Mouse (Mus musculus): ENCODE results near the gene Wfdc1. TPM values are rescaled to one million over a fixed set of nuclear protein-coding genes. Genes with fewer than 3 reads are reported as not detected.

Wfdc1 gene
- total and polyA plus RNA-seq, 2 experiments from 2014 or later: 22.4 to 55.0 TPM

DNA sequence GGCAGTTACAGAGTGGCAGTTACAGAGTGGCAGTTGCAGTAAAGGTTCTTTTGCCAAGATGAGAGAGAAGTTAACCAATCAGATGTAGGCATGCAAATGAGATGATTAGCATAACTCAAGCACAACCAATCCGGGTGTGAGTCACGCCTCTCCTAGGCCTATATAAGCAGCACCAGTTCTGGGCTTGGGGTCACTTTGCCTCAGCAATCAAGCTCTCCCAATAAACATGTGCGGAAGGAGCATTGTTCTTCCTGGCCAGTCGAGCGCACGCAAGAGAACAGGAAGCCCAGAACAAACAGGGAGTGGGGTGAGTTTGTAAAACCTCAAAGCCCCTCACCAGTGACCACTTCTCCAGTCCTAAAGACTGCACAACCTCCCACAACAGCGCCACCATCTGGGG is 19.3 kb upstream of the Wfdc1 start:
- WGBS: 82% methylated on average over 7 of the region's 7 CpGs

DNA sequence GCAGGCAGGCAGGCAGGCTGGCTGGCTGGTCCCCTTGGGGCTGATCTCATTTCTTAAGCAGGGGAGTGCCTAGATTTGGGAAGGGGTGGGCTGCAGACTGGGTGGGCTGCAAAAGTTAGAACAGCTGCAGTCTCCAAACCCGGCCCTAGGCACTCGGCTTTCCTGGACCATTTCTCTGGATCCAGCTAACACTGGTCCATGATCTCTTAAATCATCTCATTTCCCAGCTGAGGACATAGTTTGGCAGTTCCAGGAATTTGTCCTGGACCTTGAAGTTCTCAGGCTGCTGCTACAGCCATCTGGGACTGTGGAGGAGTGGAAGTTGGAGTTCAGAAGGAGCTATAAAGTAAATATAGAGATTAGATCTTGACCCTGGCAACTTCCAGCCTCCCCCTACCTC is 14.8 kb upstream of the Wfdc1 start:
- H3K4me3 ChIP-seq (ENCODE audit: low read depth, low read length): no peak overlapping the region
- DNase-seq (ENCODE audit: low spot score): no peak
- 57% methylated on average over 2 of the region's 2 CpGs for WGBS

More for the DNA sequence above, 19.3 kb upstream of the Wfdc1 start:
- DNase-seq (ENCODE audit: low spot score) (no peak), ATAC-seq (ENCODE audit: insufficient read depth, low read depth) (no peak)
- no peaks in the 10 kb centered on the region for H3K36me3 ChIP-seq (replicated peaks; ENCODE audit: control insufficient read depth, insufficient read depth, low read length)
- H3K27me3 ChIP-seq (ENCODE audit: control insufficient read depth, insufficient read depth, low read length): no peaks in the 10 kb centered on the region
- H3K9me3 ChIP-seq (replicated peaks; ENCODE audit: control insufficient read depth, low read length): no peaks in the 10 kb centered on the region
- no peak overlapping the region for H3K27ac ChIP-seq (ENCODE audit: low read depth)
- H3K9ac ChIP-seq (replicated peaks; ENCODE audit: low read depth, low read length): no peak overlapping the region
- no peak overlapping the region for H3K4me2 ChIP-seq (ENCODE audit: low read depth, low read length)
- H3K4me3 ChIP-seq (ENCODE audit: low read depth, low read length): no peak overlapping the region
- H3K4me1 ChIP-seq (ENCODE audit: control insufficient read depth, insufficient read depth): no peaks in the 10 kb centered on the region
- TF ChIP-seq EP300 (IDR thresholded peaks at IDR 0.05; ENCODE audit: low read depth) (no peak), CTCF (IDR thresholded peaks at IDR 0.05; ENCODE audit: low read depth) (no peak)

DNA sequence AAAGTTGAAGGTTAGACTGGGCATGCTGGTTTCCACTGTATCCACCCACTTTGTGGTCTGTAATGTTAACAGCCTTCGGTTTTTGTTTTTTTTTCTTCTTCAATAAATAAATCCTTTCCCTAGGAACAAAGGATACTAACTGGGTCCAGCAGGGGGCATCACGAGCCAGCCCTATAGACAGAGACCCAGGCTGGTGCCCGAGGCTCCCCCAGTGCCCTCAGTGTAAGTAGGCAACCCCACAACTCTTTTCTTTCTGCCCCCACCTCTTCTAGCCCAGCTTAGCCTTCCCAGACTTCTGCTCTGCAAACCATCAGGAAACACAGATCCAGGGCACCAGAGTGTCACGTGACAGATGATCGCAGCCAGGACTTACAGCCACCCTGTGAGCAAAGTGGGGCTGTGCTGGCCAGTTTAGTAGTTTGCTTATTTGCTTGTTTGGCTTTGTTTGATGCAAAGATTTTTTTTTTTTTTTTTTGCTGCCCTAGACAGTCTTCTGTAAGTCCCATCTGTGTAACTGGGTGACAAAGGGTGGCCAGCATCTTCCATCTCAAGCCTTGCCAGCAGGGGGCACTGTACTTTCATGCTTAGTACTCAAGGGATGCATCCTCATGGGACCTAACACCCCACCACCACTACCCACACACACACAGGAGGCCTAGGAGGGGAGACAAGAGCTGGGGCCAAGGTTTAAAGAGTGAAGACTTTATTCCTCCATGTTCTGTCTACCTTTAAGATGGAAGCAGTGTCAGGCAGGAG is 9.3 kb upstream of the Wfdc1 start:
- Histone ChIP-seq H3K27ac (ENCODE audit: low read depth) (no peak overlapping the region), H3K4me1 (ENCODE audit: control insufficient read depth, insufficient read depth) (peaks cover 11% of the 10 kb centered on the region; the same call in 1 of the 2 replicates), H3K9ac (replicated peaks; ENCODE audit: low read depth, low read length) (no peak overlapping the region), H3K4me3 (ENCODE audit: low read depth, low read length) (no peak overlapping the region), H3K9me3 (replicated peaks; ENCODE audit: control insufficient read depth, low read length) (no peaks in the 10 kb centered on the region), H3K4me2 (ENCODE audit: low read depth, low read length) (no peak overlapping the region), H3K36me3 (replicated peaks; ENCODE audit: control insufficient read depth, insufficient read depth, low read length) (no peaks in the 10 kb centered on the region), H3K27me3 (ENCODE audit: control insufficient read depth, insufficient read depth, low read length) (no peaks in the 10 kb centered on the region)
- WGBS: 34% methylated on average over 5 of the region's 5 CpGs
- peak; percentile 64 for TF ChIP-seq CTCF (IDR thresholded peaks at IDR 0.05; ENCODE audit: low read depth)
- no peak for TF ChIP-seq EP300 (IDR thresholded peaks at IDR 0.05; ENCODE audit: low read depth)
- ATAC-seq (ENCODE audit: insufficient read depth, low read depth) (peak; percentile 52; the same call in 1 of the 2 replicates), DNase-seq (ENCODE audit: low spot score) (peak; percentile 24)

More for the DNA sequence above, 14.8 kb upstream of the Wfdc1 start:
- no peak for ATAC-seq (ENCODE audit: insufficient read depth, low read depth)
- Histone ChIP-seq H3K4me2 (ENCODE audit: low read depth, low read length) (no peak overlapping the region), H3K27me3 (ENCODE audit: control insufficient read depth, insufficient read depth, low read length) (no peaks in the 10 kb centered on the region), H3K4me1 (ENCODE audit: control insufficient read depth, insufficient read depth) (no peaks in the 10 kb centered on the region), H3K27ac (ENCODE audit: low read depth) (no peak overlapping the region), H3K9ac (replicated peaks; ENCODE audit: low read depth, low read length) (no peak overlapping the region), H3K9me3 (replicated peaks; ENCODE audit: control insufficient read depth, low read length) (no peaks in the 10 kb centered on the region), H3K36me3 (replicated peaks; ENCODE audit: control insufficient read depth, insufficient read depth, low read length) (no peaks in the 10 kb centered on the region)
- TF ChIP-seq CTCF (IDR thresholded peaks at IDR 0.05; ENCODE audit: low read depth): no peak

DNA sequence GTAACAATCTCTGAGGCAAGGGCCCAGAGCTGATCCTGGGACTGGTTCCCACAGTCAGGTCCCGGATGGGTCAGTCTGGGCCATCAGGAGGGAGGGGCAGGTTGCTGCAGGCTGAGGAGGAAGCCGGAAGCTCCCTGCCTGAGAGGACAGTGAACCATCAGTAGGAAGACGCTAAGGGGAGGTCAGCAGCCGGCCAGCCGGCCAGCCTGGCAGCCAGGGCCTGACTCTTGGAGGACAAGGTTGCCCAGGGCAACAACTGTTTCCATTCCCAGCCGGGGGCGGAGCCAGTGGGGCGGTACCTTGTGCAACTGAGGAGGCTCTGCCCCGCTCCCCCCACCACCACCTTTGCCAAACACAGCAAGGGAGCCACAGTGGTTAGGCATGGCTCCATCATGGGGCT is 5.1 kb upstream of the Wfdc1 start:
- ATAC-seq (ENCODE audit: insufficient read depth, low read depth) (peak; percentile 55), DNase-seq (ENCODE audit: low spot score) (peak; percentile 50)
- 20% methylated on average over 9 of the region's 9 CpGs for WGBS
- TF ChIP-seq CTCF (IDR thresholded peaks at IDR 0.05; ENCODE audit: low read depth) (no peak), EP300 (IDR thresholded peaks at IDR 0.05; ENCODE audit: low read depth) (no peak)
- no peaks in the 10 kb centered on the region for H3K9me3 ChIP-seq (replicated peaks; ENCODE audit: control insufficient read depth, low read length)
- H3K27ac ChIP-seq (ENCODE audit: low read depth): peak overlapping the region; percentile 37; the same call in 1 of the 2 replicates
- H3K27me3 ChIP-seq (ENCODE audit: control insufficient read depth, insufficient read depth, low read length): no peaks in the 10 kb centered on the region
- no peak overlapping the region for H3K4me2 ChIP-seq (ENCODE audit: low read depth, low read length)
- H3K36me3 ChIP-seq (replicated peaks; ENCODE audit: control insufficient read depth, insufficient read depth, low read length): no peaks in the 10 kb centered on the region
- H3K9ac ChIP-seq (replicated peaks; ENCODE audit: low read depth, low read length): no peak overlapping the region
- H3K4me3 ChIP-seq (ENCODE audit: low read depth, low read length): no peak overlapping the region
- H3K4me1 ChIP-seq (ENCODE audit: control insufficient read depth, insufficient read depth): peaks cover 23% of the 10 kb centered on the region

DNA sequence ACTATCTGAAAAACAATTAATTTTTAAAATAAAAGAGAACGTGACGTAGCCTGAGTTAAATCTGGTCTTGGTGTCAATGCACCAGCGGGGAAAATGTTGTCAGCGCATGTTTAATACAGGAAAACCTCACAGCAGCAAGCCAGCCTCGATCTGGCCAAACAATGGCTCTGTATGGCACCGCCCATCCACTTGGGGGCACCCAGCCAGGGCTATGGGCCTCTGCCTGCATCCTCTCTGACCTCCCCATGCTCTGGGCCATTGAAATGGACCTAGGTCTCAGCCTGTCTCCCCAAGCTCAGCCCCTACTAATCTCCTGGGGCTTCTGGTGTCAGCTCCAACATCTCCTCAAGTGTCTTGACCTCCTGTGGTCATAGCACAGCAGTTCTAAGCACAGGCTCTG is 4.3 kb upstream of the Wfdc1 start:
- no peak for DNase-seq (ENCODE audit: low spot score)
- no peak overlapping the region for H3K27ac ChIP-seq (ENCODE audit: low read depth)
- H3K9me3 ChIP-seq (replicated peaks; ENCODE audit: control insufficient read depth, low read length): no peaks in the 10 kb centered on the region
- no peaks in the 10 kb centered on the region for H3K36me3 ChIP-seq (replicated peaks; ENCODE audit: control insufficient read depth, insufficient read depth, low read length)
- H3K4me3 ChIP-seq (ENCODE audit: low read depth, low read length): no peak overlapping the region
- peaks cover 24% of the 10 kb centered on the region for H3K4me1 ChIP-seq (ENCODE audit: control insufficient read depth, insufficient read depth)
- 73% methylated on average over 6 of the region's 6 CpGs for WGBS
- TF ChIP-seq EP300 (IDR thresholded peaks at IDR 0.05; ENCODE audit: low read depth): no peak
- TF ChIP-seq CTCF (IDR thresholded peaks at IDR 0.05; ENCODE audit: low read depth): no peak
- H3K4me2 ChIP-seq (ENCODE audit: low read depth, low read length): no peak overlapping the region
- no peak for ATAC-seq (ENCODE audit: insufficient read depth, low read depth)
- H3K9ac ChIP-seq (replicated peaks; ENCODE audit: low read depth, low read length): no peak overlapping the region
- H3K27me3 ChIP-seq (ENCODE audit: control insufficient read depth, insufficient read depth, low read length): no peaks in the 10 kb centered on the region

DNA sequence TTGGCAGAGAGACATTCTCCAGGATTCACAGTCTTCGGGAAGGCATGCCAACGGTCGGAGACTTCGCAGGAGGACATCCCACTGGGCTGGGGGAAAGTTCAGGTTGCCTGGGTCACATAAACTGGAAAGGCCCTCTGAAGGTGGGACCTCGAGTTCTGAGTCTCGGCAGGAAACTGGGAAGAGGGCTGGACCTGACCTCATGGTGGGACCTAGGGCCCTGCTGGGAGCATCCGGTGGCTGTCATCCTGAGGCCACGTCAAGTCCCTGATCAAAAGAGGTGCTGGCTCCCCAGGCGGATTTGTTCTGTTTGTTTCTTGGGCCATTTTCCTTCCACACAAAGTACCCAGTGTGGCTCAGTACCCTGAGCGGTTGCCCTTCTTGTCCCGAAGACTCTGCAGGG is 2.7 kb upstream of the Wfdc1 start:
- no peaks in the 10 kb centered on the region for H3K9me3 ChIP-seq (replicated peaks; ENCODE audit: control insufficient read depth, low read length)
- no peaks in the 10 kb centered on the region for H3K36me3 ChIP-seq (replicated peaks; ENCODE audit: control insufficient read depth, insufficient read depth, low read length)
- no peak for ATAC-seq (ENCODE audit: insufficient read depth, low read depth)
- no peak for TF ChIP-seq EP300 (IDR thresholded peaks at IDR 0.05; ENCODE audit: low read depth)
- TF ChIP-seq CTCF (IDR thresholded peaks at IDR 0.05; ENCODE audit: low read depth): no peak
- H3K4me2 ChIP-seq (ENCODE audit: low read depth, low read length): no peak overlapping the region
- H3K4me1 ChIP-seq (ENCODE audit: control insufficient read depth, insufficient read depth): peaks cover 24% of the 10 kb centered on the region
- DNase-seq (ENCODE audit: low spot score): no peak
- H3K27ac ChIP-seq (ENCODE audit: low read depth): no peak overlapping the region
- WGBS: 66% methylated on average over 11 of the region's 11 CpGs
- H3K27me3 ChIP-seq (ENCODE audit: control insufficient read depth, insufficient read depth, low read length): no peaks in the 10 kb centered on the region
- H3K4me3 ChIP-seq (ENCODE audit: low read depth, low read length): no peak overlapping the region
- H3K9ac ChIP-seq (replicated peaks; ENCODE audit: low read depth, low read length): no peak overlapping the region
